Mouse (Mus musculus) liver, postnatal 0 days (tissue): ENCODE measurements around the gene Enpep. TPM values are rescaled to one million over a fixed set of nuclear protein-coding genes. Genes with fewer than 3 reads are reported as not detected.

Source experiments
- ATAC-seq: fragments of 200-750 bp; cut with Nextera tagmentation; 2 replicates; pipeline ENCODE4 v1.8.0; 2017; ENCODE audit warnings: mild to moderate bottlenecking, moderate library complexity
- DNase-seq: peaks from one replicate; pipeline ENCODE4 v3.0.0-alpha.2; 2016
- H3K27ac ChIP-seq: fragments of 300-500 bp; sonication (generic); 2 replicates; pipeline ENCODE4 v1.5.1; 2014; ENCODE audit warnings: antibody characterized with exemption, moderate library complexity, mild to moderate bottlenecking, low read depth
- H3K27me3 ChIP-seq: fragments of 300-500 bp; sonication (generic); 2 replicates; pipeline ENCODE4 v1.6.1; 2014; ENCODE audit warnings: low read length, control low read depth, mixed read lengths; ENCODE audit not compliant: insufficient read depth
- H3K36me3 ChIP-seq: fragments of 300-500 bp; sonication (generic); replicated peaks from 2 replicates; pipeline ENCODE4 v1.6.1; 2014; ENCODE audit warnings: mild to moderate bottlenecking, control low read depth, low read length, moderate library complexity, mixed read lengths; ENCODE audit not compliant: insufficient read depth
- H3K4me1 ChIP-seq: fragments of 300-500 bp; sonication (generic); 2 replicates; pipeline ENCODE4 v1.6.1; 2014; ENCODE audit warnings: antibody characterized with exemption, mild to moderate bottlenecking, control low read depth; ENCODE audit not compliant: insufficient read depth
- H3K4me2 ChIP-seq: fragments of 300-500 bp; sonication (generic); 2 replicates; pipeline ENCODE4 v1.6.1; 2014; ENCODE audit warnings: low read depth, mild to moderate bottlenecking, low read length, moderate library complexity, mixed read lengths
- H3K4me3 ChIP-seq: fragments of 300-500 bp; sonication (generic); 2 replicates; pipeline ENCODE4 v1.5.1; 2014; ENCODE audit warnings: low read depth, low read length
- H3K9ac ChIP-seq: fragments of 300-500 bp; sonication (generic); replicated peaks from 2 replicates; pipeline ENCODE4 v1.6.1; 2014; ENCODE audit warnings: mild to moderate bottlenecking, moderate library complexity
- H3K9me3 ChIP-seq: fragments of 300-500 bp; sonication (generic); 2 replicates; pipeline ENCODE4 v1.6.1; 2016; ENCODE audit warnings: mild to moderate bottlenecking, control low read depth, low read length, mixed read lengths
- CTCF ChIP-seq: sonication (generic); IDR thresholded peaks from 2 replicates; pipeline ENCODE4 v1.5.1; 2016; ENCODE audit warnings: antibody characterized with exemption, low read depth
- EP300 ChIP-seq: IDR thresholded peaks from 2 replicates; pipeline ENCODE4 v1.6.1; 2016; ENCODE audit warnings: antibody characterized with exemption, low read depth, mild to moderate bottlenecking
- WGBS: fragments of 180-500 bp; shearing (Covaris S2); extraction: QIAGEN DNeasy Blood & Tissue Kit; methylation state at CpG from one replicate; pipeline ENCODE4 v1.1.7; 2014; ENCODE audit not compliant: insufficient replicate concordance; 5-methylcytosine and 5-hydroxymethylcytosine counted together
- polyA plus RNA-seq: library from polyadenylated mRNA; unstranded; fragments of >200 nt; fragmentation: Nextera tagmentation; extraction: Ambion mirVana; gene quantifications from 2 replicates; pipeline ENCODE4 v1.2.1, GENCODE M21; 2015

The Enpep gene
- polyA plus RNA-seq, 1 experiment from 2014 or later: 8.6 TPM

DNA sequence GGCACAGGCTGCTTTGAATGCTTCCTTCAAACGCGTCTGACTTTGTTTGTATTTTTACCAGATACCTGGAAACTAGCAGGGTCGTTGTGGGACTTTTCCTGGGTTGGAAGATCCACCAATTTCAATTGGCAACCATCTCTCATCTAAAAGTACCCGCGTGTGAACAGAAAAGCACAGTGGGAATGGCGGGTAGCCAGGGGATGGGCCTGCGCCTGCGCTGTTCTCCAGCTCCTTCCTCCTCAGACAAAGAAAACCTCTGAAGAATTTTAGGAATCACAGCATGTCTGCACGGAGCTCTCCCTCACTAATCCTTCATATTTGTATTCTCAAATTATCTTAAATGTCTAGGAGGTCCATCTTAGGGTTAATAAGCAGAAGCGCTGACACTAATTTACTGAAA, 78.3 kb downstream of the Enpep start:
- DNase-seq (no peak), ATAC-seq (no peak)
- Histone ChIP-seq H3K9me3 (no peaks in the 10 kb centered on the region), H3K27ac (no peak overlapping the region), H3K4me2 (no peak overlapping the region), H3K27me3 (no peaks in the 10 kb centered on the region), H3K9ac (no peak overlapping the region), H3K4me3 (no peak overlapping the region), H3K36me3 (no peaks in the 10 kb centered on the region), H3K4me1 (no peaks in the 10 kb centered on the region)
- TF ChIP-seq EP300: no peak
- WGBS: 57% methylated on average over 10 of the region's 10 CpGs

DNA sequence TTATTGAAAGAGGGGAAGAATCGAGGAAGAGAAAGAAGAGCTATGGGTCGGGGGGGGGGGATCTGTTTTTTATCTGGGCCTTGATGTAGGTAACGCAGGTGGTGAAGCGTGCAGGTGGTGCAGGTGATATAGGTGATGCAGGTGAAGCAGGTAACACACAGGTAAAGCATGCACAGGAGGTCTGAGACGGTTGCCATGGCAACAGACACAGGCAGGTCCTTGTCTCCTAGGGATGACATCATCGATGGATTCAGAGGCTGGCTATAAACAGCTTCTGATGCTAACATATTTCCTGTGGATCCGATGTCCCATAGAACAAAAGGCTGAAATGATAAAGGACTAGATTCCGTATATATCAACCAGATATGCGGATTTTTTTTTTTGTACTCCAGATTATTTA, 81.5 kb downstream of the Enpep start:
- no peak overlapping the region for H3K9ac ChIP-seq
- H3K4me3 ChIP-seq: no peak overlapping the region
- H3K4me2 ChIP-seq: no peak overlapping the region
- no peaks in the 10 kb centered on the region for H3K4me1 ChIP-seq
- ATAC-seq (no peak), DNase-seq (no peak)
- H3K27ac ChIP-seq: no peak overlapping the region
- H3K9me3 ChIP-seq: no peaks in the 10 kb centered on the region
- H3K36me3 ChIP-seq: no peaks in the 10 kb centered on the region
- TF ChIP-seq EP300 (no peak), CTCF (no peak)
- WGBS: 74% methylated on average over 9 of the region's 9 CpGs
- H3K27me3 ChIP-seq: no peaks in the 10 kb centered on the region

DNA sequence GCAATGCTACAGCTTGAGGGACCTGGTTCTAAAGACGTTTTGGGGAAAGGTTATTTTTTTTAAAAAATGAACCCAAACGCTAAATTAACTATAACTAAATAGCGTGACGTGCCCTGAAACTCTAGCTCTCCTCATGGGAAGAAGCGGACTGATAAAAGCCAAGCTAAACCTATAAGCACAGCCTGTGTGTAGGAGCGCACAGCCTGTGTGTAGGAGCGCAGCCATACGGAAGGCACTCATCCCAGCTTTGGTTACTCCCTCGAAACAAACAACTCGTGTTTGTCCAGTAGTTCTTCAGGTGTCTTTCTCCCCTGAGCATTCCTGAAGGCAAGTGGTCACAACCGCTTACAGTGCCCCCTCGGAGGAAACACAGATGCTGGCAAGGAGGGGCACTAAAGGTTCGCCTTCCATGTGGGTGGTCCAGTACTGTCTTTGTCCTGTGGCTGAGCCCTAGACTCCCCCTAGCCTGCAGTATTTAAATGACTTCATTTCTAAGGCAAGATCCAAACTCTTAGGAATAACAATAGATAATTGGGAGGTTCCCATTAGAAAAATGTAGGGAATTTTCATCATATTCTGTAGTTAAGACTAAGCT, 93.8 kb downstream of the Enpep start:
- H3K27ac ChIP-seq: no peak overlapping the region
- H3K9ac ChIP-seq: no peak overlapping the region
- no peaks in the 10 kb centered on the region for H3K9me3 ChIP-seq
- no peaks in the 10 kb centered on the region for H3K27me3 ChIP-seq
- TF ChIP-seq CTCF (no peak), EP300 (no peak)
- no peaks in the 10 kb centered on the region for H3K36me3 ChIP-seq
- 50% methylated on average over 13 of the region's 13 CpGs for WGBS
- H3K4me3 ChIP-seq: no peak overlapping the region
- ATAC-seq: no peak
- H3K4me1 ChIP-seq: no peaks in the 10 kb centered on the region
- DNase-seq: no peak
- H3K4me2 ChIP-seq: no peak overlapping the region

DNA sequence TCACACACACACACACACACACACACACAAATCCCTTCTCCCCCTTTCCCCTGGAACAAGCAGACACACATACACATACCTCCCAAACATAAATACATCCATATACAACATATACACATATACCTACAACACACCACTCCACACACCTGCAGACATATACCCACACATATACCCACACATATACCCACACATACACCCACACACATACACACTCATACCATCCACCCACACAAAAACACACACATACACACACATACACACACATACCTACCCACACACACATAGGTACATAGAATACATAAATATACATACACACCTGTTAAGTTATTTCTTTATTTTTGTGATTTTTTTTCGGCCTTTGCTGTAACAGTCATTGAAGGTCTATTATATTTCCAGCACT, 94.5 kb downstream of the Enpep start:
- no peak for DNase-seq
- no peaks in the 10 kb centered on the region for H3K27me3 ChIP-seq
- H3K4me2 ChIP-seq: no peak overlapping the region
- no peak overlapping the region for H3K4me3 ChIP-seq
- WGBS: 74% methylated on average over 1 of the region's 1 CpGs
- no peaks in the 10 kb centered on the region for H3K36me3 ChIP-seq
- no peaks in the 10 kb centered on the region for H3K4me1 ChIP-seq
- TF ChIP-seq EP300: no peak
- TF ChIP-seq CTCF: no peak
- no peak overlapping the region for H3K9ac ChIP-seq
- H3K27ac ChIP-seq: no peak overlapping the region
- H3K9me3 ChIP-seq: no peaks in the 10 kb centered on the region
- no peak for ATAC-seq

DNA sequence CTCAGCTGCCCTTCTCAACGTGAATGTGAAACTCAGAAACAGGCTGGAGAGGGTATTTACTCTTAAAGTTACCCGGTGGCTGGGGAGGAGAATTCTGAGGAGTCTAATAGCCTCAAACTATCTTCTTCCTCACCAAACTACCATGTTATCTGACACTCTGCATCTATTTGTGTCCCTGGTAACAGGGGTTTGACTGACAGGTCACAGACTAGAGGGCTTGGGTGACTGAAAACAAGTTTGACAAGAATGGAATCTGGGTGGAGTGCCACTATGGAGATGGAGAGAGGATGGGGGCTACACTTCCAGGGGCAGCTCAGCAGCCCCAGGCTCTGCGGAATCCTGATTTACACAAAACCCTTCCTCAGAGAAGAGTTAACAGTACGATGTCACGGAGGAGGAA, 105.2 kb downstream of the Enpep start:
- DNase-seq: no peak
- Histone ChIP-seq H3K4me3 (no peak overlapping the region), H3K36me3 (no peaks in the 10 kb centered on the region), H3K27me3 (peaks cover 60% of the 10 kb centered on the region), H3K9me3 (no peaks in the 10 kb centered on the region), H3K4me2 (no peak overlapping the region), H3K4me1 (peaks cover 4% of the 10 kb centered on the region), H3K9ac (no peak overlapping the region), H3K27ac (no peak overlapping the region)
- ATAC-seq: no peak
- no peak for TF ChIP-seq CTCF
- TF ChIP-seq EP300: no peak
- WGBS: 9% methylated on average over 5 of the region's 5 CpGs

DNA sequence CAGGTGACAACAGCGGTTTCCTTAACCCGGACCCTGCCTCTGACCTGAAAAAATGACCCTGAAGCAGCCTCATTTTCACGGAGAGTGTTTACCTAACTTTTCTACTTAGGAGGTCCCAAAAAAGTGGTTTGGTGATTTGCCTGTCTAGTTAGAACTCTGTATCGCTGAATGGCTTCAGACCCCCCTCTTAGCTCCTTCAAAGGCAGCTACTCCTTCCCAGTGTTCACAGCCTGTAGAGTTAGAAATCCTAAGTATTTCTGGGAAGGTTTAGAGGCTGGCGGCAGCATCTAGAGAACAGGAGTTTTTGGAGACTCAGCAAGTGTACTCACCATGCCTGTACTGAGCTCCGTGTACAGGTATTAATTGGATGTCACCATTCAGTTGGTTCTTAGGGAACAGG, 105.8 kb downstream of the Enpep start:
- WGBS: 4% methylated on average over 6 of the region's 6 CpGs
- H3K27ac ChIP-seq: no peak overlapping the region
- H3K9me3 ChIP-seq: no peaks in the 10 kb centered on the region

More for the DNA sequence above, 105.8 kb downstream of the Enpep start:
- DNase-seq: no peak
- ATAC-seq: no peak
- no peak for TF ChIP-seq CTCF
- Histone ChIP-seq H3K4me2 (no peak overlapping the region), H3K9ac (no peak overlapping the region), H3K36me3 (no peaks in the 10 kb centered on the region), H3K4me1 (peaks cover 4% of the 10 kb centered on the region), H3K4me3 (no peak overlapping the region), H3K27me3 (peaks cover 66% of the 10 kb centered on the region)
